In the genomic region with DNA sequence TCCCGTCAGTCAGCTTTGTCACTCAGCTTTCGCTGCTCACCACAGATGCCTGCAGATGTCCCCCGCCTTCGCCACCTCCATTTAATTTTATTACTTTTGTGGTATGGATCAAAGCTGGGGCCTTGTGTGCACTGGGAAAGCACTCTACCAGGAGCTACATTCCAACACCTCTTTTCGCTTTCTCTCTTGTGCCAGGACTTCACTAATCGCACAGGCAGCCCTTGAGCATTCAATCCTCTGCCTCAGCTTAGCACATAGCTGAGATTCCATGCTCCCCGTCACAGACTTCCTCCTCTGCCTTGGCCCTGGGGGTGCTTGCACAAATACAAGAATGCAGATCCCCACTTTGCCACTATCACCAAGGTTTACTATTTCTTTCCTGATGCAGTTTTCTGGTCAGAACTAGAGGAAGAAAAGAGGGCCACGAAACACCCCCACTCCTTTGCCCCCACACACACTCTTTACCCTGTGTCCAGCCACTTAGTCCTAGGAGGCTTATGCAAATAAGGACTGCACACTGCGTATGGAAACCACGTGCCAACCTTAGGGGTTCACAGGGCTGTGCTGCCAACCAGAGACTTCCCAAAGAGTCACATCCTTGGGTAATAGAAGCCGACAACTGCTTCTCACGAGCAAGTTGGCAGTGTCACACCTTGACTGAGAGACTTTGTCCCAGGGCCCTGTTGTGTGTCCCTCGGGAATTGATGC, we compare ENCODE assay signal across 14 mouse cellular contexts.
A peak's percentile ranks its signal among the peaks of the same experiment; 100 is the strongest.
DNase-seq lines count a peak whose midpoint lies in the region; ATAC-seq lines count a peak whose summit lies in the region.
"Had no signal": no experiment of that assay in that cellular context is flagged by ENCODE, and none has a peak within 500 bp of the region (broad histone marks: within the 10 kb centered on the region; RNA-seq: fewer than 3 reads in every experiment).

No protein-coding gene starts in this region.

- 0 out of 2 replicates have a peak overlapping the region, but pooled peaks have one; percentile 7 for H3K9ac ChIP-seq in heart, embryonic 16.5 days (ENCODE audit: low read length)
- no peak overlapping the region for H3K9ac ChIP-seq in forebrain, embryonic 13.5 days
- H3K9ac ChIP-seq: embryonic facial prominence, embryonic 13.5 days; hindbrain, embryonic 13.5 days had no signal

- 36% methylated on average over 13 of the region's 13 CpGs for WGBS in heart, embryonic 16.5 days
- WGBS in forebrain, embryonic 13.5 days: 29% methylated on average over 12 of the region's 13 CpGs

- H3K4me2 ChIP-seq in heart, embryonic 16.5 days (ENCODE audit: low read depth, low read length): no peak overlapping the region
- no peak overlapping the region for H3K4me2 ChIP-seq in forebrain, embryonic 13.5 days
- H3K4me2 ChIP-seq: embryonic facial prominence, embryonic 13.5 days; hindbrain, embryonic 13.5 days had no signal

- DNase-seq in heart, postnatal 25 days (ENCODE audit: low spot score): no peak
- DNase-seq in retina, adult 2 months (ENCODE audit: low read depth, low spot score): peak; percentile 22
- no peak for DNase-seq in retina, postnatal 1 day
- peak; percentile 30 for DNase-seq in yolk sac, embryonic 10.5 days (ENCODE audit: low spot score)
- DNase-seq in liver: no peak
- DNase-seq in ovary, postnatal 10 days (ENCODE audit: low spot score): no peak
- DNase-seq: cerebellum, adult 11-12 months; kidney, adult 18-20 months; thymus, adult 18-20 months had no signal

- no peak; the same call in 1 of the 2 replicates for ATAC-seq in heart, embryonic 16.5 days (replicated peaks; ENCODE audit: extremely low read depth, insufficient read depth, low FRiP score)
- no peak for ATAC-seq in forebrain, embryonic 13.5 days

- H3K36me3 ChIP-seq in heart, embryonic 16.5 days (ENCODE audit: control insufficient read depth, insufficient read depth): no peaks in the 10 kb centered on the region
- peaks cover 1% of the 10 kb centered on the region; the same call in 1 of the 2 replicates for H3K36me3 ChIP-seq in forebrain, embryonic 13.5 days (ENCODE audit: poor library complexity, severe bottlenecking)
- H3K36me3 ChIP-seq: embryonic facial prominence, embryonic 13.5 days; hindbrain, embryonic 13.5 days had no signal

- no peaks in the 10 kb centered on the region for H3K27me3 ChIP-seq in heart, embryonic 16.5 days (ENCODE audit: control insufficient read depth, insufficient read depth, low read length)
- H3K27me3 ChIP-seq in forebrain, embryonic 13.5 days: no peaks in the 10 kb centered on the region

- intact Hi-C loops in heart, postnatal 25 days (cut with DNase I): no loop called here

- no peaks in the 10 kb centered on the region for H3K9me3 ChIP-seq in heart, embryonic 16.5 days (replicated peaks; ENCODE audit: control insufficient read depth, low read length)
- H3K9me3 ChIP-seq in forebrain, embryonic 13.5 days (replicated peaks): no peaks in the 10 kb centered on the region
- H3K9me3 ChIP-seq: embryonic facial prominence, embryonic 13.5 days; hindbrain, embryonic 13.5 days had no signal

- peaks cover 14% of the 10 kb centered on the region for H3K4me1 ChIP-seq in heart, embryonic 16.5 days (ENCODE audit: control insufficient read depth, insufficient read depth, low read length)
- H3K4me1 ChIP-seq in forebrain, embryonic 13.5 days: peaks cover 66% of the 10 kb centered on the region

- H3K27ac ChIP-seq in heart, embryonic 16.5 days (ENCODE audit: low read length): peak overlapping the region; percentile 82
- peak overlapping the region; percentile 35 for H3K27ac ChIP-seq in forebrain, embryonic 13.5 days
- H3K27ac ChIP-seq: embryonic facial prominence, embryonic 13.5 days; hindbrain, embryonic 13.5 days; macrophage had no signal

- H3K4me3 ChIP-seq in heart, embryonic 16.5 days (ENCODE audit: low read length): no peak overlapping the region
- H3K4me3 ChIP-seq in forebrain, embryonic 13.5 days: no peak overlapping the region
- H3K4me3 ChIP-seq: embryonic facial prominence, embryonic 13.5 days; hindbrain, embryonic 13.5 days had no signal

Comparison
In these comparisons a context has a peak if more than half of its experiments do, and no peak if none do; other contexts are left out.
1. DNase-seq: peak in retina, adult 2 months (single experiment) and yolk sac, embryonic 10.5 days (single experiment); none in heart, postnatal 25 days (single experiment), retina, postnatal 1 day (single experiment), liver (single experiment) and ovary, postnatal 10 days (single experiment).